Mouse (Mus musculus) lung, postnatal 0 days (tissue): ENCODE measurements around the gene Mlana. TPM values are rescaled to one million over a fixed set of nuclear protein-coding genes. Genes with fewer than 3 reads are reported as not detected.

Experiments
- ATAC-seq: fragments of 200-750 bp; cut with Nextera tagmentation; 2 replicates; pipeline ENCODE4 v1.8.0; 2017; ENCODE audit warnings: moderate library complexity
- DNase-seq: peaks from one replicate; pipeline ENCODE4 v3.0.0-alpha.2; 2016; ENCODE audit warnings: low spot score
- H3K27ac ChIP-seq: fragments of 300-500 bp; sonication (generic); 2 replicates; pipeline ENCODE4 v1.5.1; 2014; ENCODE audit warnings: antibody characterized with exemption, mild to moderate bottlenecking, low read length, mixed read lengths
- H3K27me3 ChIP-seq: fragments of 300-500 bp; sonication (generic); replicated peaks from 2 replicates; pipeline ENCODE4 v1.6.1; 2014; ENCODE audit warnings: low read length, mixed read lengths; ENCODE audit not compliant: insufficient read depth
- H3K36me3 ChIP-seq: fragments of 300-500 bp; sonication (generic); 2 replicates; pipeline ENCODE4 v1.6.1; 2014; ENCODE audit warnings: low read length, mixed read lengths; ENCODE audit not compliant: insufficient read depth
- H3K4me1 ChIP-seq: fragments of 300-500 bp; sonication (generic); 2 replicates; pipeline ENCODE4 v1.6.1; 2014; ENCODE audit warnings: antibody characterized with exemption, low read depth, low read length, mixed read lengths; ENCODE audit not compliant: insufficient read depth
- H3K4me2 ChIP-seq: fragments of 300-500 bp; sonication (generic); replicated peaks from 2 replicates; pipeline ENCODE4 v1.6.1; 2014; ENCODE audit warnings: low read depth, mild to moderate bottlenecking, low read length, moderate library complexity, mixed read lengths
- H3K4me3 ChIP-seq: fragments of 300-500 bp; sonication (generic); 2 replicates; pipeline ENCODE4 v1.5.1; 2014; ENCODE audit warnings: low read depth, low read length
- H3K9ac ChIP-seq: fragments of 300-500 bp; sonication (generic); replicated peaks from 2 replicates; pipeline ENCODE4 v1.6.1; 2014; ENCODE audit warnings: low read depth, mild to moderate bottlenecking
- H3K9me3 ChIP-seq: fragments of 300-500 bp; sonication (generic); 2 replicates; pipeline ENCODE4 v1.6.1; 2016; ENCODE audit warnings: low read length, mixed read lengths
- CTCF ChIP-seq: IDR thresholded peaks from 2 replicates; pipeline ENCODE4 v1.5.1; 2016; ENCODE audit warnings: antibody characterized with exemption, mild to moderate bottlenecking
- EP300 ChIP-seq: IDR thresholded peaks from 2 replicates; pipeline ENCODE4 v1.6.1; 2016; ENCODE audit warnings: antibody characterized with exemption, mild to moderate bottlenecking, control low read depth
- WGBS: fragments of 180-500 bp; shearing (Covaris S2); extraction: QIAGEN DNeasy Blood & Tissue Kit; methylation state at CpG from one replicate; pipeline ENCODE4 v1.1.7; 2014; 5-methylcytosine and 5-hydroxymethylcytosine counted together
- polyA plus RNA-seq: library from polyadenylated mRNA; unstranded; fragments of >200 nt; fragmentation: Nextera tagmentation; extraction: Ambion mirVana; gene quantifications from 2 replicates; pipeline ENCODE4 v1.2.1, GENCODE M21; 2015

The Mlana gene
- polyA plus RNA-seq, 1 experiment from 2014 or later, result 0.61 TPM

GRCm38 (mm10) chr19:29678181-29678778 lies 19.3 kb upstream of the Mlana start:
- Histone ChIP-seq H3K4me2 (no peak overlapping the region), H3K36me3 (no peaks in the 10 kb centered on the region), H3K27ac (no peak overlapping the region), H3K9ac (no peak overlapping the region), H3K4me3 (no peak overlapping the region), H3K4me1 (no peaks in the 10 kb centered on the region), H3K9me3 (no peaks in the 10 kb centered on the region), H3K27me3 (0 out of 2 replicates have a peak, but pooled peaks cover under 1% of the 10 kb centered on the region)
- no peak for ATAC-seq
- no peak for TF ChIP-seq EP300
- TF ChIP-seq CTCF, result no peak
- peak; percentile 18 for DNase-seq
- WGBS, result 76% methylated on average over 6 of the region's 6 CpGs

- no peaks in the 10 kb centered on the region for H3K4me1 ChIP-seq
- H3K9me3 ChIP-seq, result 0 out of 2 replicates have a peak, but pooled peaks cover 4% of the 10 kb centered on the region
- H3K27ac ChIP-seq, result no peak overlapping the region
- H3K9ac ChIP-seq, result no peak overlapping the region
- H3K4me2 ChIP-seq, result no peak overlapping the region
- 37% methylated on average over 13 of the region's 13 CpGs for WGBS
- no peak overlapping the region for H3K4me3 ChIP-seq
- TF ChIP-seq CTCF (no peak), EP300 (peak; percentile 82)
- ATAC-seq (peak; percentile 64), DNase-seq (peak; percentile 69)
- H3K27me3 ChIP-seq, result 0 out of 2 replicates have a peak, but pooled peaks cover 10% of the 10 kb centered on the region
- no peaks in the 10 kb centered on the region for H3K36me3 ChIP-seq
Measured at GRCm38 (mm10) chr19:29680182-29681152, 17.2 kb upstream of the Mlana start.

- Histone ChIP-seq H3K36me3 (no peaks in the 10 kb centered on the region), H3K4me3 (no peak overlapping the region), H3K4me2 (no peak overlapping the region), H3K27me3 (0 out of 2 replicates have a peak, but pooled peaks cover 10% of the 10 kb centered on the region), H3K9ac (no peak overlapping the region), H3K4me1 (no peaks in the 10 kb centered on the region), H3K9me3 (0 out of 2 replicates have a peak, but pooled peaks cover 4% of the 10 kb centered on the region), H3K27ac (no peak overlapping the region)
- peak; percentile 68 for DNase-seq
- 43% methylated on average over 16 of the region's 16 CpGs for whole genome bisulfite sequencing
- 0 out of 2 replicates have a peak, but pooled peaks have one; percentile 40 for ATAC-seq
- peak; percentile 82 for TF ChIP-seq CTCF
- TF ChIP-seq EP300, result no peak
Measured at GRCm38 (mm10) chr19:29683844-29684540, 13.6 kb upstream of the Mlana start.

GRCm38 (mm10) chr19:29695071-29695470 lies 2.6 kb upstream of the Mlana start:
- DNase-seq (no peak), ATAC-seq (no peak)
- TF ChIP-seq EP300 (no peak), CTCF (no peak)
- no peaks in the 10 kb centered on the region for H3K9me3 ChIP-seq
- 88% methylated on average over 10 of the region's 10 CpGs for WGBS
- no peaks in the 10 kb centered on the region for H3K36me3 ChIP-seq
- H3K4me1 ChIP-seq, result no peaks in the 10 kb centered on the region
- no peak overlapping the region for H3K4me3 ChIP-seq
- no peak overlapping the region for H3K4me2 ChIP-seq
- H3K9ac ChIP-seq, result no peak overlapping the region
- H3K27me3 ChIP-seq, result no peaks in the 10 kb centered on the region
- no peak overlapping the region for H3K27ac ChIP-seq

- Histone ChIP-seq H3K9ac (no peak overlapping the region), H3K27ac (no peak overlapping the region), H3K4me1 (no peaks in the 10 kb centered on the region), H3K4me3 (no peak overlapping the region), H3K4me2 (no peak overlapping the region), H3K9me3 (no peaks in the 10 kb centered on the region), H3K36me3 (no peaks in the 10 kb centered on the region), H3K27me3 (no peaks in the 10 kb centered on the region)
- ATAC-seq, result no peak
- no peak for DNase-seq
- no peak for TF ChIP-seq EP300
- TF ChIP-seq CTCF, result no peak
- 91% methylated on average over 4 of the region's 4 CpGs for WGBS
Measured at GRCm38 (mm10) chr19:29696309-29696708, 1.3 kb upstream of the Mlana start.

GRCm38 (mm10) chr19:29696840-29697239 lies 784 bp upstream of the Mlana start:
- Histone ChIP-seq H3K9me3 (no peaks in the 10 kb centered on the region), H3K9ac (no peak overlapping the region), H3K27me3 (no peaks in the 10 kb centered on the region), H3K4me1 (no peaks in the 10 kb centered on the region), H3K4me2 (no peak overlapping the region), H3K4me3 (no peak overlapping the region), H3K36me3 (no peaks in the 10 kb centered on the region), H3K27ac (no peak overlapping the region)
- TF ChIP-seq EP300 (no peak), CTCF (no peak)
- DNase-seq (no peak), ATAC-seq (no peak)
